Mouse (Mus musculus): ENCODE results near the gene Dhx33. TPM values are rescaled to one million over a fixed set of nuclear protein-coding genes. Genes with fewer than 3 reads are reported as not detected.

Dhx33 gene
- total RNA-seq, 4 experiments from 2014 or later: 25.7 to 28.6 (median 26.2) TPM

DNA sequence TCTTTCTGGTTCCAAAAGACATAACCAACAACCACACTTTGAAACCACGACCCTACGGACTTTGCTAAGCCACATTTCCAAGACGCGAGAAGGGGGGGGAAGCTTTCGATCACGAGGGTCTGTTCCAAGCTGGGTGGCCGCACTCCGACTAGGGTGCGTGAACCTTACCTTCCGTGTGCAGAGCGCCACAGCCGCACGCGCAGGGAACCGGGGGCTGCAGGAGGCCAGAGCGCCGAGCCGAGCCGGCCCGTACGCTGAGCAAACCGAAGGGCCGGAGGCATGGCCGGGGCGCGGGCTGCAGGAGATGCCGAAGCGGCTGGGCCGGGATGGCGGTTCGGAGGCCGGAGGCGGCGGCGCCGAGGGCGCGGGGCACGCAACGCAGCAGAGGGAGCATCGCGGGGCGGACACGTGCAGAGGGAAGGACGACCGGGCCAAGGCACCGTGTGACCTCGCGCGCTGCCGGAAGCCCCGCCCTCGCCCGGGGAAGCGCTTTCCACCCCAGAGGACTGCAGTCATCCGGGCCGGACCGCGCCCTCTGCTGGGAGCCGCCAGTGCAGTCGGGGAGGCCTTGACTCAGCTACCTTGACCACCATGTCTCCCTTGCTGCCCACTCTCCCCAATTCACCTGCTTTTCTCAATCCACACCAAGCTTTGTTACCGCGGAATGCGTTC, 21.5 kb downstream of the Dhx33 start, which contains the start of gene C1qbp:
Gene C1qbp (minus strand): TSS at position 470 of the 672 bp plus-strand sequence.
- DNase-seq (ENCODE audit: low spot score in 2 of 2): peak; percentile 89 to 93

GRCm38 (mm10) chr11:70982030-70982429, 22.2 kb downstream of the Dhx33 start:
- DNase-seq (ENCODE audit: low spot score in 2 of 2): no peak

- DNase-seq (ENCODE audit: low spot score in 2 of 2): no peak
Observed at GRCm38 (mm10) chr11:70980751-70981510, 23.3 kb downstream of the Dhx33 start.

DNA sequence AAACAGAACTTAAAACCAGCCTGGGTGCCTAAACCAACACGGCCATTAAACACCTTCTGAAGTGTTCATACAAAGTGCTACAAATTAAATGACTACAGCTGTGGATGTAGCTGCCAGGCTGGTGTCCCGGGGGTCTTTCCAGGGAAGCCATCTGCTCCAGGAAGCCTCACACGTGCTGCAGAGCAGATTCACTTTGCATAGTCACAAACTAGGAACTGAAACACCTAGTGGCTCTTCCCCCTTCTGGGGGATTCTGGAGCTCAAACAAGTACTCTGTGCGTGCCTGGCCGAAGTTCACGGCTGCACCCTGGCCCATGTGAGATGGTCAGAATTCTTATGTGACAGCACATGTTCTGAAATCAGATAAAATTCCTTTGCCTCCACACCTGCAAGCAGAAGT, 24.0 kb downstream of the Dhx33 start:
- DNase-seq (ENCODE audit: low spot score in 2 of 2): no peak

GRCm38 (mm10) chr11:70977293-70977692, 26.9 kb downstream of the Dhx33 start:
- no peak for DNase-seq (ENCODE audit: low spot score in 2 of 2)

- peak in 1 of 2 experiments; percentile 31 for DNase-seq (ENCODE audit: low spot score in 2 of 2)
Observed at GRCm38 (mm10) chr11:70975193-70975592, 29.0 kb downstream of the Dhx33 start.

DNA sequence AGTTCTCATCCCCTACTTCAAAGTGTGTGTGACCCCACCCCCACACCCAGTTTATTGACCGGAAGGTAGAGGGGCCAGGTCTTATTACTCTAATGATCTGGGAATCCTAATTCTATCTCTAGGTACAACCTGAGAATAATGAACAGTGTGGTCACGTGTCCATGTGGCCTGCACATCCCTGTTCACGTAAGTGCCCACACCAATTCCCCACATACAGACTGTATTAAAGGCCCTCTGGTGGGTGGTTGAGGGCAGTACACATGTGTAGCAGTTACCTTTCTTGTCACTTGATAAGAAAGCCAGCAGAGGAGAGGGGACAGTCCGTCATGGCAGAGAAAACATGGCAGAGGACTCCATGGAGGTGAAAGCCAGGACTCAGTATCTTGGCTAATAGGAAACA, 30.3 kb downstream of the Dhx33 start:
- DNase-seq (ENCODE audit: low spot score in 2 of 2): no peak

DNA sequence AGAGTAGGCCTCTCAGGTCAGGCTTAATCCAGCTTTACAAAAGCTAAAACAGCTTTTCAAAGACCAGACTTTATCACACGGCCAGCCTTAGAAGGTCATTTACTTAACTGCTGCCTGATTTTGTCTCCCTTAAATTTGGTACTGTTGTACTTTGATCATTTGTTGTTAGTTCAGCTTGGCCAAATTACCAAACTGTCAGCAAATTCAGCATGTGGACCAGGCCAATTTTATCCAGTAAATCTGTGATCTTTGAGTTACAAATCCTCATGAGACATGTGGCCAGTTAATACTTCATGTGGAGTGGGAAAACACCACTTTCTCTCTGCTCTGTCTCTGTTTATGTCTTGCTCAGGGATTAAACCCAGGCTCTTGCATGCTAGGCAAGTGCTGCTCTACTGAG, 31.7 kb downstream of the Dhx33 start:
- no peak for DNase-seq (ENCODE audit: low spot score in 2 of 2)

GRCm38 (mm10) chr11:70970560-70971540, 33.4 kb downstream of the Dhx33 start:
- DNase-seq (ENCODE audit: low spot score in 2 of 2): peak in 1 of 2 experiments; percentile 45

DNA sequence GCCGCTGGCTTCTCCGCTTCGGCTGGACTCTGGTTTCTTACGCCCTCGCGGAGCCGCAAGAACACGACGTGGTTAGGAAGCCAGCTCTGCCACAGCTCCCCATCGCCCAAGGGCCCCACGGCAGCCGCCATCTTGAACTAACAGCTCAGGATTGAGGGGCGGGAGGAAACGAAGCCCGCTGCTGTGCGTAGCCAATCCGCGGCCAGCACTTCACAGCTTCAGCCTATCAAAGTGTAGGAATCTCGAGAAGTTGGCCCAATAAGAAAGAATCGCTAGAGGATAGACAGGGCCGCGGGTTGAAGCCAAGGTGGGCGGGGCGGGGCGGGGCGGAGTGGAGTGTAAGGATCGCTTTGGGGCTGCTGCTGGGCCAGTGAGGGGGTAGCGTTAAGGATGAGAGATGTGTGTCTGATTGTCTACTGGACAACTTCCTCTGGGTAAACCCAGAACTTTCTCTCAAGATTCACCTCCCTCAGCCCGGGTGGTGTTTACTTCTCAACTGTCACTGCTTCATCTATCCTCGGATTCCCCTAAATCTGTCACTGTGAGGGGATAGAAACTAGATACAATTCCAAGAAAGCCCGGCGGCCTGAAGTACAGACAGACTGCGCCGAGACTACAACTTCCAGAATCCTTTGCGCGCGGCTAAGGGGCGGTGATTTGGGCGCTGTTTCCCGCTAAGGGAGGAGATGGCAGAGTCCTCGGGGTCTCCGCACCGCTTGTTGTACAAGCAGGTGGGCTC, 34.2 kb downstream of the Dhx33 start, which contains the start of the genes Nup88 and Rpain:
Gene Nup88 (minus strand): TSS at position 153 of the 739 bp plus-strand sequence.
Gene Rpain (plus strand): TSS at position 393 of the 739 bp plus-strand sequence.
- peak; percentile 84 to 94 for DNase-seq (ENCODE audit: low spot score in 2 of 2)

DNA sequence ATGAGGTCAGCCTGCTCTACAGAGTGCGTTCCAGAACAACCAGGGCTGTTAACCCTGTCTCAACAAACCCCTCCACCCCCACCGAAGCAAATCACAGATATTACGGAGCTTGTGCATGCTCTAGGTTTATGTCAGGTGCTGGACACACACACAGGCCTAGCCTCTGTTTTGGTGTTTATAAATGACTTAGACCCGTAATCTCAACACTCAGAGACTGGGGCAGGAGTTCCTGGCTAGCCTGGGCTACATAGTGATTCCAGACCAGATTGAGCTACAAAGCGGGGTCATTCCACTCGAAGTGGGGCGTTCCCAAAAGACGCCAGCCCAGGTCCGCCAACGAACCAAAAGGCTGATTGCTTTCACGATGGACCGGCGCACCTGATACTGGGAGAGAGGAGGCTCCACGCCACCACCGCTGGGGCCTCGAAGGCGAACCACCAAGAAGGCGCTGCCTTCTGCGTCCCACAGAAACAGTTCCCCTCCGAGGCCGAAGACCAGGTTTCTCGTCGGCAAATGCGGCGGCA, 34.9 kb downstream of the Dhx33 start:
- no peak for DNase-seq (ENCODE audit: low spot score in 2 of 2)

- DNase-seq (ENCODE audit: low spot score in 2 of 2): no peak
Observed at GRCm38 (mm10) chr11:70964222-70964907, 39.9 kb downstream of the Dhx33 start.

- DNase-seq (ENCODE audit: low spot score in 2 of 2): no peak
Observed at GRCm38 (mm10) chr11:70960786-70961554, 43.3 kb downstream of the Dhx33 start.

GRCm38 (mm10) chr11:70954711-70955110, 49.5 kb downstream of the Dhx33 start:
- DNase-seq (ENCODE audit: low spot score in 2 of 2): no peak

- DNase-seq (ENCODE audit: low spot score in 2 of 2): no peak
Observed at GRCm38 (mm10) chr11:70944935-70945817, 59.1 kb downstream of the Dhx33 start.

DNA sequence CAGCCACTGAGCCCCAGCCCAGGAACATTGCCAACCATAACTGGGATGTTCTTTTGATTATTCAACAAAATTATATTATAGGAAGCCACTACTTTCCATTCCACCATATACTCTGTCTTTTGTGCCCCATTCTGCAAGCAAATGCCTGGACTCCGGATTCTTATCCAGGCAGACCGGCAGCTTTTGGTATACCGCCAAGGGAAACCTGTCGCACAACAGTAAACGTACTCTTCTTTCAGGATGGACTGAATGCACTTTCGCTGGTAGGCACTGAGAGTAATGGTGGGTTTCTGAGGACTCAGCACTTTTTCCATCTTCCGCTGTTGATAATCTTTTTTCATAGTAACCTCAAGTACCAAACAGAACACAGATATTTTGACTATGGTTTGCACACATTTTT, 60.6 kb downstream of the Dhx33 start:
- no peak for DNase-seq (ENCODE audit: low spot score in 2 of 2)

GRCm38 (mm10) chr11:70942596-70942995, 61.6 kb downstream of the Dhx33 start:
- no peak for DNase-seq (ENCODE audit: low spot score in 2 of 2)

DNA sequence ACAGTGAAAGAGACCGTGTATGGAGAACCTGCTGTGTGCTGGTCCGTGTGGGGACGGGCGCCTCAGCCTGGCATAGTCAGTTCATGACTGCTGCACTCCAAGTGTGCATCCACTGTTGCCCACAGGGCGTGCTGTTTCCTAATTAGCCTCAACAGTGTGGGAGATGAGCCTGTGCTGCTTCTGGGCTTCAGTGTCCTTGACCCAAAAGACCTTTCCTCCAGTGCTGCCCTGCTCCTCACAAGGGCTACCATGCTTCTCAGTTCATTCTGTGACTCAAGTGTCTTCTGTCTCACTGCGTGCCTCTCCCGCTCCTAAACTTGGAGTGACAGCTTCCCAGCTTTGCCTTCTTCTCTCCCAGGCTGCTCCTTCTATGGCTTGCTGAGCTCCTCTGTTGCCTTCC, 68.9 kb downstream of the Dhx33 start:
- no peak for DNase-seq (ENCODE audit: low spot score in 2 of 2)
